Mouse (Mus musculus): ENCODE measurements around the gene Grik4.

- TF ChIP-seq CTCF (IDR thresholded peaks at IDR 0.05; ENCODE audit: borderline replicate concordance, extremely low read depth, insufficient read depth, insufficient read length) (no peak), POLR2A (IDR thresholded peaks at IDR 0.05; ENCODE audit: borderline replicate concordance, extremely low read depth, insufficient read depth, insufficient read length, poor library complexity, severe bottlenecking) (no peak)
Observed at GRCm38 (mm10) chr9:42597525-42597924, 346.8 kb downstream of the Grik4 start.

Measured in brain, embryonic 14.5 days (tissue).